Mouse (Mus musculus): ENCODE measurements around the gene Zic1.

DNA sequence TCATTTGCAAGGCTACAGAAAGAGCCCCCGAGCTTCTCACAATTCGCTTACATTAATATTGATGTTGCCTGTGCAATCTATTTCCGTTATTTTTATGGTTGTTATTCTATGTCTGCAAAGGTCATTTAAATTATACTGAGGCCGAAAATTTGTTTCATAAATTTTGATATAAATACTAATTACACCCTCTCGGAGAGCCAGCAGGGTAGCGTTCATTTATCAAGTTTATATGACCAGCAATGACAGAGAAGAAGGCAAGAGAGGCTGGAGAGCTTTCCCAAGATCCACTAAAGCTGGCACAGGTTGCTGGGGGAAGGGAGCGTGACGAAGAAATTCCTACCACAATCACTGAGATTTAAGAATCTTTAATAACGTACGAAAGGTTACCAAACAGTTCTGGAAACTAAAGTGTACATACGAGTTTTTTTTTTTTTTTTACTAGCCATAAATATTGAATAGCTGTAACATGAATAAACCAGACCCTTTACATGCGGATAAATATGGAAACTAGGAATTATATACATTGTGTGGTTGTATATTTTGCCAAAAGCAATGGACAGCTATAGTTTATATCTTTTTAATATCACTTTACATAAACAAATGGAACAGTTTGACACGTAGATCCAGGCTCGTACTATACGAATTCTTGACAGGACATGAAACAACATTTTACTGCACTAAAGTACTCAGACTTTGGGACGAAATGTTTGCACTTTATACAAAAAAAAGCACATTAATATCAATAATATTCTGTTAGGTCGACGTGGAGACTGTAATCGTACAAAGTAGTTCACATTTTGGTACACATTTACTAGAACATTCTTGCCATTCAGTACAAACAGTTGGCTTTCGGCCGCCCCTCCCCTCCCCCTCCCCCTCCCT, 5.2 kb downstream of the Zic1 start:
- TF ChIP-seq CTCF (IDR thresholded peaks at IDR 0.05) (no peak), EP300 (IDR thresholded peaks at IDR 0.05) (no peak)
